Mouse (Mus musculus): Measurements from ENCODE around the gene Chmp4b. TPM values are rescaled to one million over a fixed set of nuclear protein-coding genes. Genes with fewer than 3 reads are reported as not detected.

The Chmp4b gene
- total and polyA plus RNA-seq, 3 experiments = 118 to 196 TPM; not detected in 1

DNA sequence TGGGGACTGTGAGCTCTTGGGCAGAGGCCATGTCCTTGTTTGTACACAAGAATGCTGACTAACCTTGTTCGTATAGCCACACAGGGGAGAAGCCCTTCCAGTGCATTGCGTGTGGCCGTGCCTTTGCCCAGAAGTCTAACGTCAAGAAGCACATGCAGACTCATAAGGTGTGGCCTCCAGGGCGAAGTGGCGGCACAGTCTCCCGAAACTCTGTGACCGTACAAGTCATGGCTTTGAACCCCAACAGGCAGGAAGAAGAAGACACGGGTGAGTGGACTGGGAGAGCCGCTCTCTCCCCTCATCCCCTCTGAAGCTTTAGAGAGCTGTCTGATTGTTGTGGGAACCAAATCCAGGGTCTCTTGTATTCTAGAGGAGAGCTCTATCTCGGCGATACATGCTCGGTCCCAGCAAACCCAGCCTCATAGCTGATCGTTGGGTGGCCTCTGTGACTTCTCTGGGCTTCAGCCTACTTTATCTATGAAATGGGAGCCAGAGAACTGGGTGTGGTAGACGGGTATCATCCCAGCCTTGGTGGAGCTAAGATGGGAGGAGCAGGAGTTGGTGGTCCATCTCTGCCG is 19.2 kb upstream of the Chmp4b start (continued):
- TF ChIP-seq NRF1 (IDR thresholded peaks at IDR 0.05; ENCODE audit: insufficient read depth, low read depth, low read length, poor library complexity, severe bottlenecking) (no peak), HCFC1 (IDR thresholded peaks at IDR 0.05; ENCODE audit: low read depth, low read length) (no peak), MYB (IDR thresholded peaks at IDR 0.05; ENCODE audit: low read depth, low read length) (no peak)

DNA sequence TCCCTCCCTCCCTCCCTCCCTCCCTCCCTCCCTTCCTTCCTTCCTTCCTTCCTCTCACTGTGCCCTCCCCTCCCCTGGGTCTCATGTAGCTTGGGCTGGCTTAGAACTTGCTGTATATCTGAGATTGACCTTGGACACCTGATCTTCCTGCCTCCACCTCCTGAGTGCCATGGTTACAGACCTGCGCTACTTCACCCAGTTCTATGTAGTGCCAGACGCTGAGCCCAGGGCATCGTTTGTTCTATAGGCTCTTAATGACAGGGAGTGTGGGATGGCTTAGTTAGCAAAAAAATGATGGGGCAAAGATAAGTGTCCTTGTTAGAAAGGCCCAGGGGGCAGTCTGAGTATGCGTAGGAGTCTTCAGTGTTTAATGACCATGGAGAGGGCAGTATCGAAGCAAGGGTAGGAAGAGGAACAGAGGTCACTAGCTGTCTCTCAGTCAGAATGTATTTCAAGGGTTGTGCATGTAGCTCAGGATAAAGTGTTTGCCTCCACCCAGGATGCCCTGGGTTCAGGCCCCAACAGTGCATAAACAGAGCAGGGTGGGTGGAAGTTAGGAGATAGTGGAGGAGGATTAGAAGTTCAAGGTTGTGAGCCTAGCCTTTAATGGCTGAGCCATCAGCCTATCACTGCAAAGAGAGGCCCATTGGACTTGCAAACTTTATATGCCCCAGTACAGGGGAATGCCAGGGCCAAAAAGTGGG is 18.3 kb upstream of the Chmp4b start:
- Histone ChIP-seq H3K79me2 (ENCODE audit: control insufficient read depth, insufficient read depth, low read length, poor library complexity) (no peaks in the 10 kb centered on the region), H3K9ac (ENCODE audit: control insufficient read depth, low read depth, low read length, poor library complexity, severe bottlenecking) (no peak overlapping the region), H3K36me3 (ENCODE audit: control insufficient read depth in 1 of 2, insufficient read depth in 2 of 2, low read length in 2 of 2) (peaks cover 0 to 6% of the 10 kb centered on the region in 2 experiments; a peak in 1 of 4 replicates), H3K27me3 (ENCODE audit: control insufficient read depth in 1 of 2, insufficient read depth in 2 of 2, low read length in 2 of 2) (no peaks in the 10 kb centered on the region), H3K4me1 (ENCODE audit: control insufficient read depth in 1 of 2, insufficient read depth in 2 of 2, low read length in 2 of 2) (peaks cover 8 to 12% of the 10 kb centered on the region in 2 experiments), H3K9me3 (replicated peaks; ENCODE audit: insufficient read depth, low read length) (no peaks in the 10 kb centered on the region), H3K4me3 (ENCODE audit: control insufficient read depth in 1 of 2, insufficient read depth in 1 of 2, low read depth in 2 of 2, low read length in 2 of 2) (no peak overlapping the region), H3K27ac (ENCODE audit: control insufficient read depth, low read depth, low read length) (no peak overlapping the region)
- TF ChIP-seq TBP (IDR thresholded peaks at IDR 0.05; ENCODE audit: low read depth, low read length) (no peak), ZNF384 (IDR thresholded peaks at IDR 0.05; ENCODE audit: low read depth, low read length) (no peak), BHLHE40 (IDR thresholded peaks at IDR 0.05; ENCODE audit: borderline replicate concordance, low read depth, low read length) (no peak), CHD1 (IDR thresholded peaks at IDR 0.05; ENCODE audit: low read depth, low read length) (no peak), ZMIZ1 (IDR thresholded peaks at IDR 0.05; ENCODE audit: low read depth, low read length) (no peak), MAX (IDR thresholded peaks at IDR 0.05; ENCODE audit: low read length) (no peak), NELFE (IDR thresholded peaks at IDR 0.05; ENCODE audit: low read depth, low read length) (no peak)
- peak; percentile 31 for DNase-seq (ENCODE audit: low read depth, low spot score)

DNA sequence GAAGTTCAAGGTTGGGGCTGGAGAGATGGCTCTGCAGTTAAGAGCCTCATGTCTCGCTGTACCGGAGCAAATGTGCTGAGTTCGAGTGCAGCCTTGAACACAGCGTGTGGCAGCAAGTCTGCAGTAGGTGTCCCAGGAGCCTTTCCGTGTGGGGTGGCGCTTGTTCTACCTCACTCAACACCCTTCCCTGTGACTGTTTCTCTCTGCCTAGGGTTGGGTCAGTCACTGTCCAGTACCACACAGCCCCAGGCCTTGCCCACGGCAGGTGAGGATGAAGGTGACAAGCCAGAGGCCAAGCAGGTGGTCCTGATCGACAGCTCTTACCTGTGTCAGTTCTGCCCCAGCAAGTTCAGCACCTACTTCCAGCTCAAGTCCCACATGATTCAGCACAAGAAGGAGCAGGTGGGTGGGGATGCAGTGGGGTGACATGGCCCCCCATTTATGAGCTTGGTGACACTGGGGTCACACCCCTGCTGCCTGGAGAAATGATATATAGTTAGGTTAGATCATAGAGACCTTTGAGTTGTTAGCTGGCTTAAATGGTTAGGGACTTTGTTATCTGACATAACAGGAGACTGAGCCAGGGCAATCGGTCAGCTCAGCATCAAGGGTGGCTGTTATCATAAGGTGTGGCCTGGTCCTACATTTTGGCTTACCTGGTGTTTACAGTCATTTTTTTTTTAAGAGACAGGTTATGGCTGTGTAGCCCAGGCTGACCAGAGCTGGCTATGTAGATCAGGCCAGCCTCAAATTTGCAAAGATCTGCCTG is 17.4 kb upstream of the Chmp4b start:
- Histone ChIP-seq H3K79me2 (ENCODE audit: control insufficient read depth, insufficient read depth, low read length, poor library complexity) (no peaks in the 10 kb centered on the region), H3K4me3 (ENCODE audit: control insufficient read depth in 1 of 2, insufficient read depth in 1 of 2, low read depth in 2 of 2, low read length in 2 of 2) (no peak overlapping the region), H3K27ac (ENCODE audit: control insufficient read depth, low read depth, low read length) (no peak overlapping the region), H3K9me3 (replicated peaks; ENCODE audit: insufficient read depth, low read length) (no peaks in the 10 kb centered on the region), H3K4me1 (ENCODE audit: control insufficient read depth in 1 of 2, insufficient read depth in 2 of 2, low read length in 2 of 2) (peaks cover 8 to 12% of the 10 kb centered on the region in 2 experiments), H3K36me3 (ENCODE audit: control insufficient read depth in 1 of 2, insufficient read depth in 2 of 2, low read length in 2 of 2) (peaks cover 0 to 6% of the 10 kb centered on the region in 2 experiments; a peak in 1 of 4 replicates), H3K9ac (ENCODE audit: control insufficient read depth, low read depth, low read length, poor library complexity, severe bottlenecking) (no peak overlapping the region), H3K27me3 (ENCODE audit: control insufficient read depth in 1 of 2, insufficient read depth in 2 of 2, low read length in 2 of 2) (no peaks in the 10 kb centered on the region)
- TF ChIP-seq POLR2AphosphoS5 (IDR thresholded peaks at IDR 0.05; ENCODE audit: borderline replicate concordance, low read depth, low read length) = no peak
- no peak for DNase-seq (ENCODE audit: low read depth, low spot score)
